Mouse (Mus musculus) kidney, postnatal 4 days (tissue): Measurements from ENCODE around the gene Ccdc73.
"Not testable (repeated sequence)": the region's sequence is repeated elsewhere in the genome, so short reads cannot be mapped to it uniquely, and the experiment has no call there.

ENCODE experiments used
- DNase-seq, 2 experiments: peaks; one replicate each; pipeline ENCODE4 v3.0.0; 2021; ENCODE audit warnings: mixed read lengths in 2 of 2

The Ccdc73 gene

GRCm38 (mm10) chr2:104878794-104879193 lies 11.2 kb downstream of the Ccdc73 start:
- no peak for DNase-seq

- no peak for DNase-seq
Observed at GRCm38 (mm10) chr2:104886109-104886508, 18.5 kb downstream of the Ccdc73 start.

GRCm38 (mm10) chr2:104887331-104887730 lies 19.7 kb downstream of the Ccdc73 start:
- not testable (repeated sequence) for DNase-seq

GRCm38 (mm10) chr2:104887882-104888566 lies 20.4 kb downstream of the Ccdc73 start:
- DNase-seq, result peak; percentile 91 to 92

GRCm38 (mm10) chr2:104899975-104900374 lies 32.4 kb downstream of the Ccdc73 start:
- DNase-seq, result no peak

GRCm38 (mm10) chr2:104915709-104916108 lies 48.1 kb downstream of the Ccdc73 start:
- DNase-seq, result peak; percentile 4 to 9

GRCm38 (mm10) chr2:104964492-104964891 lies 96.9 kb downstream of the Ccdc73 start:
- DNase-seq, result no peak

GRCm38 (mm10) chr2:104981712-104982111 lies 114.1 kb downstream of the Ccdc73 start:
- DNase-seq, result no peak

GRCm38 (mm10) chr2:104985796-104986195 lies 118.2 kb downstream of the Ccdc73 start:
- no peak for DNase-seq

GRCm38 (mm10) chr2:104988974-104989373 lies 121.4 kb downstream of the Ccdc73 start:
- DNase-seq, result no peak

GRCm38 (mm10) chr2:104994436-104994835 lies 126.8 kb downstream of the Ccdc73 start:
- peak in 1 of 2 experiments; percentile 16 for DNase-seq

- DNase-seq, result no peak
Observed at GRCm38 (mm10) chr2:104996201-104996600, 128.6 kb downstream of the Ccdc73 start.

GRCm38 (mm10) chr2:105007236-105007635 lies 139.6 kb downstream of the Ccdc73 start:
- DNase-seq, result no peak

- no peak for DNase-seq
Observed at GRCm38 (mm10) chr2:105016192-105016966, 148.8 kb downstream of the Ccdc73 start.

- DNase-seq, result peak; percentile 96 to 98
Observed at GRCm38 (mm10) chr2:105016967-105017287, 149.3 kb downstream of the Ccdc73 start, which contains the start of gene Eif3m. Gene Eif3m, minus strand, starts transcription at chr2:105017080.

- DNase-seq, result no peak
Observed at GRCm38 (mm10) chr2:105017802-105018201, 150.2 kb downstream of the Ccdc73 start.

GRCm38 (mm10) chr2:105019457-105019856 lies 151.9 kb downstream of the Ccdc73 start:
- DNase-seq, result no peak

GRCm38 (mm10) chr2:105021256-105021655 lies 153.7 kb downstream of the Ccdc73 start:
- peak in 1 of 2 experiments; percentile 42 for DNase-seq

- no peak for DNase-seq
Observed at GRCm38 (mm10) chr2:105021836-105022235, 154.2 kb downstream of the Ccdc73 start.

GRCm38 (mm10) chr2:105023031-105023615 lies 155.5 kb downstream of the Ccdc73 start:
- DNase-seq, result peak in 1 of 2 experiments; percentile 25

- peak; percentile 31 to 48 for DNase-seq
Observed at GRCm38 (mm10) chr2:105023815-105024214, 156.2 kb downstream of the Ccdc73 start.

- DNase-seq, result not testable (repeated sequence)
Observed at GRCm38 (mm10) chr2:105025610-105026009, 158.0 kb downstream of the Ccdc73 start.

- DNase-seq, result peak; percentile 47 to 61
Observed at GRCm38 (mm10) chr2:105026950-105027695, 159.5 kb downstream of the Ccdc73 start.
